Mouse (Mus musculus) spleen, postnatal 14 days (tissue): Measurements from ENCODE around the gene Rftn2.
"Not testable (repeated sequence)": the region's sequence is repeated elsewhere in the genome, so short reads cannot be mapped to it uniquely, and the experiment has no call there.

Experiments
- DNase-seq, 2 experiments: peaks; one replicate each; pipeline ENCODE4 v3.0.0; 2021 to 2022; ENCODE audit warnings: low spot score in 2 of 2

Rftn2 gene

DNA sequence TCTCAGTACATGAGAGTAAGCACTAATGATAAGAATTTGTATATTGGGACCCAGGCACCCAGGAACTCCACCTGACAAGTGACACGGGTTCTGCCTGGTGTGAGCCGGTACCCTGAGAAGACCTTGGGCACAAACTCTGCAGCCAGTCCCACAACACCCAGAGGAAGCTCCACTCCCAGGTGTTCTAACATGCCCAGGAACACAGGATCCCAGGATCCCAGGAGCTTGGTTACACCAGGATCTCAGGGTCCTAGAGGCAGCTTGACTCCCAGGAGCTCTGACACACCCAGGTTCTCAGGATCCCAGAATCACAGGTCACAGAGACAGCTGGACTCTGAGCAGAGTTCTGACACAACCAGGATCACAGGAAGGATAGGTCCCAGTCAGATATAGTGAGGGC, 102.4 kb downstream of the Rftn2 start:
- not testable (repeated sequence) for DNase-seq

DNA sequence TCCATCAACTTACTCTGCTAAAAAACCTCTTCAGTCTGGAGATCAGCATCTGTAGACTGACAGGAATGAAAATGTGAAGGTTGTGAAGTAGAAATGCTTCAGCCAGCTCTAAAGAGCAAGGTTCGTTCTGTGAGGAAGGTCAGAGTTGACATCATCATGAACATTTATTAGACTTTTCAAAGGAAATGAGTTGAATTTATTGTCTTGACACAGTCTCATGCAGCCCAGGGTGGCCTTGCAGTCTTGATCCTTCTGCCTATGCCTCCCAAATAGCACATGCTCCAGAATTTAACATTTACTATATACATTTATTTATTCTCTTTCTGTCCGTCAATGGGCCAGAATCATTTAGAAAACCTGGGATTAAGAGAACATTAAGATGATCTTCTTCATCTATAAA, 103.0 kb downstream of the Rftn2 start:
- no peak for DNase-seq

DNA sequence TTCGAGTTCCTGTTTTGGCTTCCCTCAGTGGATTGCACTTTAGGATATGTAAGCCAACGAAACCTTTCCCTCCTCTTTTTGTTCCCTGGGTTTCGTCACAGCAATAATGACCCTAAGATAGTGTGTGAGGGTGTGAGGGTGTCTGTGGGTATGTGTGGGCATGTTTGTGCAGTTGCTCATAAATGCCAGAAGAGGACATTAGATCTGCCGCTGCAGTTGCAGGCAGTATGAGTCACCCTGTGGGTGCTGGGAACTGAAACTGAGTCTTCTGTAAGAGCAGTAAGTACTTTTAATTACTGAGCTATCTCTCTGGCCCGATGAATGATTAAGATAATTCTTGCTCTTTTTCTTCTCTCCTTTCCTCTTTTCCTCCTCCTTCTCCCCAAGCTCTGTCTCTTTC, 103.5 kb downstream of the Rftn2 start:
- DNase-seq, result no peak
